Comparison of ENCODE assay signal across 10 mouse cellular contexts in the genomic region with DNA sequence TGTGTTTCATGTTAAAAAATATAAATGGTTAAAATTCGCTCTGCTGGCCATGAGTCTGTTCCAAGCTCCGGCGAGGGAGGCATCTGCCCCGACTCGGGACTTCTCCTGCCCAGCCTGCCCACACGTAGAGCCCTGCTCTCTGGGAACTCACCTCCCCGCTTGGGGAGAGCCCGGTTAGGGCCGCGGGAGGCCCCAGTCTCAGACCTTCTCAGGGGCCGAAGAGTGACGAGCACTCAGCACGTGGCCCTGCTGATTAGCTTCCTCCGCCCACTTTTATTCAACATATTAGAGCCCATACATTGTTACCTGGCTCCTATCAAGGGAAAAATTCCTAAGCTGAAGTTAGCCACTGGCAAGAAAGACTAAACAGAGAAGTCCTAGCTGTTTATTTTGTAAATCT. TPM values are rescaled to one million over a fixed set of nuclear protein-coding genes. Genes with fewer than 3 reads are reported as not detected.
DNase-seq lines count a peak whose midpoint lies in the region; ATAC-seq and TF ChIP-seq lines count a peak whose summit lies in the region.
"Had no signal": no experiment of that assay in that cellular context is flagged by ENCODE, and none has a peak within 500 bp of the region (broad histone marks: within the 10 kb centered on the region; RNA-seq: fewer than 3 reads in every experiment).

No protein-coding gene starts in this region.

- no peaks in the 10 kb centered on the region for H3K36me3 ChIP-seq in liver, embryonic 14.5 days (replicated peaks; ENCODE audit: control insufficient read depth, insufficient read depth, low read depth)
- H3K36me3 ChIP-seq in liver, postnatal 0 days (replicated peaks; ENCODE audit: insufficient read depth, low read length) = no peaks in the 10 kb centered on the region

- no peak for TF ChIP-seq EP300 in liver, embryonic 14.5 days (IDR thresholded peaks at IDR 0.05; ENCODE audit: low read depth)
- TF ChIP-seq EP300 in liver, postnatal 0 days (IDR thresholded peaks at IDR 0.05; ENCODE audit: low read depth) = no peak

- H3K9me3 ChIP-seq in liver, embryonic 14.5 days (ENCODE audit: control insufficient read depth, low read length) = no peaks in the 10 kb centered on the region
- H3K9me3 ChIP-seq in liver, postnatal 0 days (ENCODE audit: low read length) = peaks cover 3% of the 10 kb centered on the region; the same call in 1 of the 2 replicates

- H3K4me2 ChIP-seq in liver, embryonic 14.5 days (ENCODE audit: low read depth) = no peak overlapping the region
- H3K4me2 ChIP-seq in liver, postnatal 0 days (ENCODE audit: low read depth, low read length) = no peak overlapping the region

- H3K27me3 ChIP-seq in liver, embryonic 14.5 days (ENCODE audit: control insufficient read depth, insufficient read depth, low read length) = no peaks in the 10 kb centered on the region
- no peaks in the 10 kb centered on the region for H3K27me3 ChIP-seq in liver, postnatal 0 days (ENCODE audit: insufficient read depth, low read length)

- no peak overlapping the region for H3K4me3 ChIP-seq in liver, embryonic 14.5 days (ENCODE audit: insufficient read depth in 1 of 2, low read depth in 2 of 2, low read length in 2 of 2)
- H3K4me3 ChIP-seq in liver, postnatal 0 days (ENCODE audit: low read depth, low read length) = no peak overlapping the region

- no peaks in the 10 kb centered on the region for H3K4me1 ChIP-seq in liver, embryonic 14.5 days (replicated peaks; ENCODE audit: control insufficient read depth in 2 of 2, insufficient read depth in 2 of 2, low read length in 1 of 2)
- no peaks in the 10 kb centered on the region for H3K4me1 ChIP-seq in liver, postnatal 0 days (ENCODE audit: insufficient read depth)

- WGBS in liver, embryonic 14.5 days (ENCODE audit: insufficient replicate concordance) = 75% methylated on average over 14 of the region's 14 CpGs
- 74% methylated on average over 14 of the region's 14 CpGs for WGBS in liver, postnatal 0 days (ENCODE audit: insufficient replicate concordance)

- no peak for ATAC-seq in liver, embryonic 14.5 days (ENCODE audit: insufficient read depth)
- ATAC-seq in liver, postnatal 0 days = no peak
- ATAC-seq in inflammation-experienced regulatory T-cells, adult 6 months = no peak
- no peak for ATAC-seq in frontal cortex, adult (ENCODE audit: low TSS enrichment)

- DNase-seq in liver, embryonic 14.5 days (ENCODE audit: low read depth in 3 of 3, low spot score in 3 of 3) = peak in 2 of 3 experiments; percentile 60 to 64
- no peak for DNase-seq in liver, postnatal 0 days
- DNase-seq in adrenal gland, adult (ENCODE audit: inconsistent age in 2 of 2, low spot score in 1 of 2) = peak; percentile 51 to 52
- peak; percentile 2 for DNase-seq in gastrocnemius, adult 18-20 months (ENCODE audit: low spot score)
- DNase-seq in layer of hippocampus, adult 9-11 months = peak; percentile 21
- peak; percentile 9 for DNase-seq in spleen, adult 12 weeks (ENCODE audit: low spot score)

- H3K27ac ChIP-seq in liver, embryonic 14.5 days = no peak overlapping the region
- no peak overlapping the region for H3K27ac ChIP-seq in liver, postnatal 0 days (ENCODE audit: low read depth)

- TF ChIP-seq CTCF in liver, embryonic 14.5 days (IDR thresholded peaks at IDR 0.05; ENCODE audit: low read depth) = no peak
- TF ChIP-seq CTCF in liver, postnatal 0 days (IDR thresholded peaks at IDR 0.05; ENCODE audit: low read depth) = no peak

- no peak overlapping the region for H3K9ac ChIP-seq in liver, embryonic 14.5 days (replicated peaks)
- H3K9ac ChIP-seq in liver, postnatal 0 days (replicated peaks) = no peak overlapping the region

RNA-seq across cellular contexts. Expression of a gene that starts 51.0 kb away (rescaled TPM):
- not detected in 2 replicates for polyA plus RNA-seq in liver, embryonic 14.5 days (2012; rRNA removed)
- polyA plus RNA-seq in liver, embryonic 14.5 days (2014; fragmentation: Nextera tagmentation; extraction: Ambion mirVana) = not detected in 2 replicates
- polyA plus RNA-seq in liver, postnatal 0 days (2015; fragmentation: Nextera tagmentation; extraction: Ambion mirVana) = 0.09 TPM in 1 of 2 replicates, not detected in the other
- not detected for total RNA-seq in gastrocnemius, adult 18-20 months (2021)
- not detected for polyA plus RNA-seq in inflammation-experienced regulatory T-cells, adult 6 months (2017; shearing (Covaris generic))
- total RNA-seq: gastrocnemius, postnatal 36 days had no signal
- polyA plus RNA-seq: liver, embryonic 16.5 days had no signal

RNA-seq across cellular contexts. Expression of a gene that starts 54.3 kb away (rescaled TPM):
- polyA plus RNA-seq in liver, embryonic 14.5 days (2012; rRNA removed) = 0.04 and 0.11 TPM in 2 replicates
- 0.21 TPM in 1 of 2 replicates, not detected in the other for polyA plus RNA-seq in liver, embryonic 14.5 days (2014; fragmentation: Nextera tagmentation; extraction: Ambion mirVana)
- polyA plus RNA-seq in liver, postnatal 0 days (2015; fragmentation: Nextera tagmentation; extraction: Ambion mirVana) = 0.14 and 0.19 TPM in 2 replicates
- under 1 TPM; 0.64 to 1.00 TPM for total RNA-seq in gastrocnemius, adult 18-20 months (2021)
- polyA plus RNA-seq in inflammation-experienced regulatory T-cells, adult 6 months (2017; shearing (Covaris generic)) = 1 to 10 TPM in 2 of 3 experiments, not detected in 1; 1.1 to 2.6 TPM
